Mouse (Mus musculus) CH12.LX (cell line): ENCODE data around the gene Tmem171. TPM values are rescaled to one million over a fixed set of nuclear protein-coding genes. Genes with fewer than 3 reads are reported as not detected.
A peak's percentile ranks its signal among the peaks of the same experiment; 100 is the strongest.

ENCODE experiments used
- DNase-seq: peaks from one replicate; pipeline ENCODE4 v3.0.0-alpha.2; 2013; ENCODE audit errors: extremely low read depth
- H3K27ac ChIP-seq: 2 replicates; pipeline ENCODE4 v1.5.1; 2012; ENCODE audit warnings: low read depth, mild to moderate bottlenecking, control low read depth, moderate library complexity; ENCODE audit not compliant: insufficient read depth
- H3K27me3 ChIP-seq: replicated peaks from 2 replicates; pipeline ENCODE3; 2012; ENCODE audit warnings: inconsistent platforms
- H3K36me3 ChIP-seq, 2 experiments: replicated peaks in 1 of 2; 2 replicates each; pipeline versions ENCODE3 to v1.6.1; 2012; ENCODE audit warnings: inconsistent platforms in 1 of 2, low read length in 1 of 2, mild to moderate bottlenecking in 1 of 2, mixed read lengths in 1 of 2, moderate library complexity in 1 of 2; ENCODE audit not compliant: control insufficient read depth in 1 of 2, insufficient read depth in 1 of 2
- H3K4me1 ChIP-seq, 2 experiments: 2 replicates each; pipeline ENCODE4 v1.6.1; 2012; ENCODE audit warnings: inconsistent platforms in 1 of 2, moderate library complexity in 1 of 2; ENCODE audit not compliant: insufficient read depth in 2 of 2, control insufficient read depth in 1 of 2
- H3K4me2 ChIP-seq: 2 replicates; pipeline ENCODE4 v1.6.1; 2012; ENCODE audit warnings: low read depth, mild to moderate bottlenecking, control low read depth; ENCODE audit not compliant: poor library complexity, insufficient read depth, severe bottlenecking
- H3K4me3 ChIP-seq, 3 experiments: fragments of 150-350 bp in 1 of 3; sonication (generic) in 1 of 3; replicated peaks in 1 of 3; 2 replicates each; pipeline versions ENCODE3 to v1.5.1; 2011 to 2012; ENCODE audit warnings: low read depth in 2 of 3, low read length in 2 of 3, mild to moderate bottlenecking in 2 of 3, moderate library complexity in 2 of 3, control low read depth in 1 of 3, improper control_type of control experiment in 1 of 3, inconsistent platforms in 1 of 3, mixed read lengths in 1 of 3; ENCODE audit not compliant: poor library complexity in 1 of 3
- H3K79me2 ChIP-seq: replicated peaks from 2 replicates; pipeline ENCODE4 v1.6.1; 2012; ENCODE audit warnings: mild to moderate bottlenecking, moderate library complexity; ENCODE audit not compliant: control insufficient read depth, poor library complexity, insufficient read depth, severe bottlenecking; ENCODE audit errors: extremely low read depth
- H3K9ac ChIP-seq: 2 replicates; pipeline ENCODE4 v1.6.1; 2012; ENCODE audit warnings: low read depth, mild to moderate bottlenecking, control low read depth, moderate library complexity; ENCODE audit not compliant: insufficient read depth
- H3K9me3 ChIP-seq: replicated peaks from 2 replicates; pipeline ENCODE3; 2012; ENCODE audit warnings: low read length, inconsistent platforms, mixed read lengths
- BHLHE40 ChIP-seq: IDR thresholded peaks from 2 replicates; pipeline ENCODE4 v1.6.1; 2011; ENCODE audit warnings: mild to moderate bottlenecking, low read depth, low read length, improper control_type of control experiment
- CHD1 ChIP-seq: IDR thresholded peaks from 2 replicates; pipeline ENCODE4 v1.6.1; 2012; ENCODE audit warnings: low read depth, low read length, improper control_type of control experiment, inconsistent platforms
- CTCF ChIP-seq, 2 experiments: IDR thresholded peaks in 1 of 2; conservative IDR thresholded peaks in 1 of 2; 2 replicates each; pipeline ENCODE4 v1.5.1; 2011 to 2012; ENCODE audit warnings: low read depth in 2 of 2, low read length in 2 of 2, improper control_type of control experiment in 1 of 2, inconsistent platforms in 1 of 2, mild to moderate bottlenecking in 1 of 2, moderate library complexity in 1 of 2
- E2F4 ChIP-seq: IDR thresholded peaks from 2 replicates; pipeline ENCODE4 v1.6.1; 2011; ENCODE audit warnings: low read depth, low read length, improper control_type of control experiment; ENCODE audit not compliant: insufficient replicate concordance
- EP300 ChIP-seq: IDR thresholded peaks from 2 replicates; pipeline ENCODE4 v1.6.1; 2011; ENCODE audit warnings: low read length, improper control_type of control experiment
- ETS1 ChIP-seq: conservative IDR thresholded peaks from 2 replicates; pipeline ENCODE4 v1.6.1; 2012; ENCODE audit warnings: low read depth, mild to moderate bottlenecking, inconsistent platforms, low read length, improper control_type of control experiment, moderate library complexity
- IRF4 ChIP-seq: IDR thresholded peaks from 2 replicates; pipeline ENCODE4 v1.6.1; 2014; ENCODE audit warnings: low read depth, mild to moderate bottlenecking, inconsistent platforms, low read length, improper control_type of control experiment
- JUND ChIP-seq: conservative IDR thresholded peaks from 2 replicates; pipeline ENCODE4 v1.6.1; 2011; ENCODE audit warnings: low read depth, low read length, improper control_type of control experiment
- MAFK ChIP-seq: IDR thresholded peaks from 2 replicates; pipeline ENCODE4 v1.6.1; 2011; ENCODE audit warnings: low read length, improper control_type of control experiment; ENCODE audit not compliant: insufficient replicate concordance
- MAX ChIP-seq: IDR thresholded peaks from 2 replicates; pipeline ENCODE4 v1.6.1; 2011; ENCODE audit warnings: low read length, improper control_type of control experiment
- MXI1 ChIP-seq: IDR thresholded peaks from 2 replicates; pipeline ENCODE4 v1.6.1; 2011; ENCODE audit warnings: mild to moderate bottlenecking, low read depth, low read length, improper control_type of control experiment
- NELFE ChIP-seq: IDR thresholded peaks from 2 replicates; pipeline ENCODE4 v1.6.1; 2011; ENCODE audit warnings: low read depth, low read length, improper control_type of control experiment
- PAX5 ChIP-seq: IDR thresholded peaks from 2 replicates; pipeline ENCODE4 v1.6.1; 2012; ENCODE audit warnings: low read length, inconsistent platforms, mixed read lengths
- POLR2A ChIP-seq: IDR thresholded peaks from 2 replicates; pipeline ENCODE4 v1.6.1; 2011; ENCODE audit warnings: low read depth, mild to moderate bottlenecking, improper control_type of control experiment, low read length
- RAD21 ChIP-seq: IDR thresholded peaks from 2 replicates; pipeline ENCODE4 v1.6.1; 2011; ENCODE audit warnings: low read depth, mild to moderate bottlenecking, low read length, improper control_type of control experiment, moderate library complexity
- RCOR1 ChIP-seq: conservative IDR thresholded peaks from 2 replicates; pipeline ENCODE4 v1.6.1; 2012; ENCODE audit warnings: low read depth, mild to moderate bottlenecking, inconsistent platforms, low read length, improper control_type of control experiment
- SMC3 ChIP-seq: IDR thresholded peaks from 2 replicates; pipeline ENCODE4 v1.6.1; 2011; ENCODE audit warnings: low read depth, low read length, improper control_type of control experiment
- TBP ChIP-seq: conservative IDR thresholded peaks from 2 replicates; pipeline ENCODE4 v1.6.1; 2011; ENCODE audit warnings: low read depth, low read length, improper control_type of control experiment
- USF1 ChIP-seq: IDR thresholded peaks from 2 replicates; pipeline ENCODE4 v1.6.1; 2014; ENCODE audit warnings: low read depth, mild to moderate bottlenecking, inconsistent platforms, low read length, improper control_type of control experiment
- ZC3H11A ChIP-seq: IDR thresholded peaks from 2 replicates; pipeline ENCODE4 v1.6.1; 2012; ENCODE audit warnings: low read depth, mild to moderate bottlenecking, inconsistent platforms, low read length, improper control_type of control experiment
- dilution Hi-C: fragments of 300-500 bp; cut with MboI; formaldehyde crosslinking; loops from 2 replicates; pipeline ENCODE4 v1.14.3; 2020; ENCODE audit warnings: low sequenced_read_pairs; ENCODE audit not compliant: extremely low pct_unique_long_range_greater_than_20kb, extremely low pct_ligation_motif_present
- in situ Hi-C: fragments of 300-500 bp; cut with MboI; formaldehyde crosslinking; loops from 3 replicates; pipeline ENCODE4 v1.14.3; 2019; ENCODE audit warnings: low sequenced_read_pairs, low pct_ligation_motif_present, low pct_unique_long_range_greater_than_20kb, mixed read lengths
- polyA plus RNA-seq: library from polyadenylated mRNA; unstranded; fragments of >175 nt; gene quantifications from 2 replicates; pipeline ENCODE4 v1.2.1, GENCODE M21; 2012; ENCODE audit warnings: low read depth; ENCODE audit not compliant: insufficient read length
- total RNA-seq, 2 experiments: library from RNA; depleted of rRNA; stranded (reverse); fragments of 300-350 nt in 1 of 2; fragments of >200 nt in 1 of 2; gene quantifications; 2 replicates each; pipeline ENCODE4 v1.2.3; 2012 to 2014

Gene Tmem171
- total and polyA plus RNA-seq, 3 experiments: not detected

DNA sequence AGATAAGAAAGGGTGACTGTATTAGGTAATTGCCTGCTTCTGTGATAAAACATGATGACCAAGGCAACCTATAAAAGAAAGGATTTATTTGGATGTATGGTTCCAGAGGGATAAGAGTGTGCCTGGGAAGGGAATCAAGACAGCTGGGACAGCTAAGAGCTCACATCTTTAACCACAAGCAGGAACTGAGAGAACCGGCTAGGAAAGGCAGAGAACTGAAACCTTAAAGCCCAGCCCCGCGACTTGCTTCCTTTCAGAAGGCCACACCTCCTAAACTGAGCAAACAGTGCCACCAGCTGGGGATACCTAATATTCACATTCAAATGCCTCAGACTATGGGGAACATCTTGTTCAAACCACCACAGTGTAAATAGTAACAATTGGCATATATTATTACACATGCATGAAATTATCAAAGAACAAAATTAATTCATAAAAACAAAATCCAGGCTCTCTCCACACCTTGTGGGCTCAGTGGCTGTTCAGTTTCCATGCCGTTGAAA lies 32.4 kb downstream of the Tmem171 start:
- TF ChIP-seq CTCF (conservative IDR thresholded peaks at IDR 0.05 in 1 of 2, IDR thresholded peaks at IDR 0.05 in 1 of 2; ENCODE audit: low read depth in 2 of 2, low read length in 2 of 2) (peak in 1 of 2 experiments; percentile 51; a peak in 2 of 4 replicates), CHD1 (no peak), BHLHE40 (no peak), NELFE (no peak), EP300 (peak; percentile 78), JUND (no peak), ZC3H11A (no peak), MAFK (no peak), E2F4 (0 out of 2 replicates have a peak, but pooled peaks have one; percentile 21), USF1 (no peak), PAX5 (no peak), IRF4 (peak; percentile 57; the same call in 1 of the 2 replicates), RCOR1 (no peak), MXI1 (no peak), POLR2A (no peak), RAD21 (peak; percentile 30)
- peak; percentile 48 for DNase-seq
- no peak overlapping the region for H3K27ac ChIP-seq
- no peaks in the 10 kb centered on the region for H3K36me3 ChIP-seq
- dilution Hi-C loops: no loop called here
- peaks cover 0 to 13% of the 10 kb centered on the region in 2 experiments; a peak in 2 of 4 replicates for H3K4me1 ChIP-seq
- in situ Hi-C loops: no loop called here
- no peaks in the 10 kb centered on the region for H3K79me2 ChIP-seq
- H3K9me3 ChIP-seq: peaks cover 12% of the 10 kb centered on the region
- no peak overlapping the region for H3K4me2 ChIP-seq
- H3K9ac ChIP-seq: no peak overlapping the region
- H3K27me3 ChIP-seq: no peaks in the 10 kb centered on the region
- H3K4me3 ChIP-seq: no peak overlapping the region

DNA sequence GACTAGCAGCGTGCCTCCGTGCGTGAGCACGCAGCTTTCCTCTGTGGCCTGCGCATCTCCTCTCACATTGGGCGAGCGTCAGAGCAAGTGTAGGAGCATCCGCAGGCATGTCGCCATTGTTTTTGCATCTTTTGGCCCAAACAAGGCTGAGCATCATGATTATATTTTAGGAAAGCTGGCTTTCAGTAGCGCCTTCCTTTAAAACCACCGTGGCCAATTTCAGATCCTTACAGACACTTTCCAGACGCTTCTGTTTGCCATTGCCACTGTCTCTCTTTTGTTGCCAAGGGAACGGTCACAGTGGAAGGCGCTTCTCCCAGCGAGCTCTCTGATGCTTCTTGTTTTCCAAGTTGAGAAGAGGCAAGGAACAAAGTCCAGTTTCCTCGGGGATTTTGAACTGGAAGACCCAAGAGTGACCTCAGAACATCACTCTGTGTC lies 38.6 kb downstream of the Tmem171 start:
- dilution Hi-C loops: no loop called here

More for the DNA sequence above, 38.6 kb downstream of the Tmem171 start:
- Histone ChIP-seq H3K4me2 (no peak overlapping the region), H3K36me3 (no peaks in the 10 kb centered on the region), H3K9ac (no peak overlapping the region), H3K79me2 (no peaks in the 10 kb centered on the region), H3K27ac (no peak overlapping the region), H3K4me1 (peaks cover 0 to 23% of the 10 kb centered on the region in 2 experiments; a peak in 2 of 4 replicates)
- TF ChIP-seq NELFE (no peak), MAX (no peak), TBP (no peak), SMC3 (no peak), ETS1 (no peak)
- TF ChIP-seq, all 38 proteins: peak for 0
- peaks cover 2% of the 10 kb centered on the region for H3K9me3 ChIP-seq
- no peak overlapping the region for H3K4me3 ChIP-seq
- in situ Hi-C loops: no loop called here
- H3K27me3 ChIP-seq: no peaks in the 10 kb centered on the region
- no peak for DNase-seq
